Mouse (Mus musculus) ES-CJ7 (cell line): ENCODE measurements at regions not wholly inside any gene's neighbourhood (a gene's known extent, or its start where the extent isn't known, plus 50 kb on each side); places are given as distances from the start of the nearest gene placed in this dataset.

ENCODE experiments used
- DNase-seq: peaks from one replicate; pipeline ENCODE4 v3.0.0; 2011; ENCODE audit warnings: low read depth, low spot score

DNA sequence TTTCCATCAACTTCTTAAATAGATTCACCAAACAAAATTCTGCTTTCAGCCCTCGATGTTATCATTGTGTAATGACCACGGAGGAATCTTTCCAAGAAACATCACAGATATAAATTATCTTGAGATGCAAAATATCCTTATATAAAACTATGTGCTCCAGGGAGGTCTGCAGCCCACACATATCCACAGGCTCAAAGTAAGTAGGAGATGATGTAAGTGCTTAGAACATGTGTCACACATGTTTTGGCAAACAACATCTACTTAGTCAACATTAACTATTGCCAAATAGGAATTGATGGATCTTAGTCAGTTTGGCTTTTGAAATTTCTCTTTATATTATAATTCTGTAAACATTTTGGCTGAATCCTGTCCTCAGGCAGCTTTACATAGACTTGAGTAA, 800.8 kb upstream of the Tenm2 start:
- DNase-seq = no peak

DNA sequence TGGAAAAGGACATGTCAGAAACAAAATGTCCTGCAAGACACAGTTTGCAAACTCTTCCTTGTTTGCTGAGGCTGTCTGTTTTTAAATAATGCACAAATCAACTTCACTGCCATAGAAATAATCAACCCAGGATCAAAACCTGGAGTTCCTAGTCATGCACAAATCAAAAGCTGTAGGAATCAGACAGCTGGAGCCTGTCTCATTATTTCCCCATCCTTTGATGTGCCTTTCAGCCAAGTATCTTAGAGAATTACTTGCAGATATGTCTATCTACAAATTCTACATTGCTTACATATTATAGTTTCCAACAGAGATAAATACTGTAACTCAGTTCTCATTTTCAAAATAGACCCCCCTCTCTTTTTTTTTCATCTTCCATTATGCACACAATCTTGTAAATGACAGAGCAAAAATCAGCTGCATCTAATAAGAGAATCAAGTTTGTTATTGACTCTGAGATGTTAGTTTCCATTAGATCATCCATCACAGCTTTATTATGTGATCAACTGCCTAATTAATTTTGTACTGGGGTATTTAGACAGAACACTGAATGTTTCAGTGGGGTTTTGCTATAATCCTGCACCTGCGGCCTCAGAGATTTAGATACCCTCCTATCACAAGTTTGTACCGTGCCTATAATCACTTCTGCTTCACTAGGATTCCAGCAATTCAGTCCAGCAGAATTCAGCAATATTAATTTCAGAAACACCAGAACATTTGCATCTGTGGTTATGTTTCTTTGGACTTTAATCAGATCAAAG, 798.9 kb upstream of the Tenm2 start:
- DNase-seq = no peak

DNA sequence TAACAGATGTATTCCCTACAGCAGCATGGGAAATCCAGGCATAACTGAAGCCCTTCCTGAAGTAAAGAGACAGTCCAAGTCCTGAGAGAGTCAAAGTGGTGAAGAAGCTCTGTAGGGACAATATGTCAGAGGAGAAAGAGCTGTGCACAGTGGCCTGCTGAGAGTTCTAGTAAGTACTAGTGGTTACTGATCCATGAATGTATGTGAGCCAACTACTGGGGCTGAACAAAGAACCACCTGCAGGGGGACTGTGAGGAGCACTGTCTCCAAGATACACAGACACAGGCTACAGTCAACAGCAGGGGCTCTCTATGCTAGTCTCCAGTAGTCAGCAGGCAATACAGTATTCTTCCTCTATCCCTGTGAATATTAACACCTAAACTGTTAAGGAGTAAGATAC, 785.9 kb upstream of the Tenm2 start:
- peak; percentile 13 for DNase-seq

DNA sequence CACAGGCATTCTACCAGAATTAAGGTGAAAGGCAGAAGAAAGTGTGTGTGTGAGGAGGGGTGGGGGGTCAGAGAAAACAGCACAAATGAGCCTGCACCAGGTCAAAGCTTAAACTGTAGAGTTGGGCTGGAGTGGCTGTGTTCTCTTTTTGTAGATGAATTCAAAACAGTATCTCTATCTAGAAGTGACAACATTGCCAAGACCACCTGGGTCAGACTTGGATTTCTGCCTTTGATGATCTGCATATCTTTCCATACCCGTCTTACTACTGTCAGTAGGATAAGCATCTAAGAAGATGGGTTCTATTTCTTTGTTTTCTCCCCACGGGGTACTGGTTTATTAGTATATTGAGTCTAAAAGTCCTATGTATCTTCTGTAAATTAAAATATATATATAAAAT, 742.4 kb upstream of the Tenm2 start:
- no peak for DNase-seq

DNA sequence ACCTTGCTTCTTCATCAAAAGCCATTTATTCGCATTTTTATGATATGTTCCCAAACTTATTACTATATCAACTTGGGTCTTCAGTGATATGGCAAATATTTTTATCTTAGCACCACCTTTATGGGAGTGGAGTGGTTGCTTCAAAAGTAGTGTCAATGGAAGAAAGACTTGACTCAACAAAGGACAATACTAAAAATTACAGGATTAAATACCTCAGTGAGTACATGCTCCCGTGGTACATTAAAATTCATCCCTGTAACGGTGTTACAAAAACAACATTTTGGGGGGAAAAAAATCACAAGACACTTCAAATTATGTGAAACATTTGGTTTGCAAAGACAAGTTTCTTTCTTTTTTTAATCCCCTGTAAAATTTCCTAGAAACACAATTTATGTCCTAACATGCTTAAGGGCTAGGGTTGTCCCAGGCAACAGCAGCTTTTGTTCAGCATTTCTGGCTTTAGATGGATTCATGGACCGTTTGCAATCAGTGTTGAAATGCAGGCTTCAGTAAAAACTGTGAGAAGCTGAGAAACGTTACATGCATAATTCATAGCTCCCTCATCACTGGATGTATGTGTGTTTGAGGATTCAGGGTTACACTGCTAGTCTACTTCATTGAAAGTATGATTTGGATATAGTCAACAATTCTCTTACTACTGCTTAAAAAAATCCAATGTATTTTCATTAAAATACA, 700.8 kb upstream of the Tenm2 start:
- no peak for DNase-seq

DNA sequence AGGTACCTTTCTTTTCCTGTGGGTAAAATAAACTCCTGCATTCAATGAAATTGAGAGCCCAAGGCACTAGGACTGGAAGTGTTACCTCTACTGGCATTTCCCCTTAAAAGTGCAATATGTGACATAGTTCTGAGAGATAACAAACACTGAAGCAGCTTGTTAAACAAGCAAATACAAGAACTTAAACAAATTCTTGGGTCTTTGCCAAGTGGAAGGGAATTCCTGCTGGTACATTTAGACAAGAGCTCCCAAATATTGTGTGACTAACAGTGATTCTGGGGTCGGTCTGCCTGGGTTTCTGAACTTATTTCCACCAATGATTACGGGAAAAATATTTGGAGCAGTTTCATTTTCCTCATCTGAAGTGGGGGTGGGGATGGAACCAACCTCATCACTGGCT, 677.4 kb upstream of the Tenm2 start:
- DNase-seq = no peak

DNA sequence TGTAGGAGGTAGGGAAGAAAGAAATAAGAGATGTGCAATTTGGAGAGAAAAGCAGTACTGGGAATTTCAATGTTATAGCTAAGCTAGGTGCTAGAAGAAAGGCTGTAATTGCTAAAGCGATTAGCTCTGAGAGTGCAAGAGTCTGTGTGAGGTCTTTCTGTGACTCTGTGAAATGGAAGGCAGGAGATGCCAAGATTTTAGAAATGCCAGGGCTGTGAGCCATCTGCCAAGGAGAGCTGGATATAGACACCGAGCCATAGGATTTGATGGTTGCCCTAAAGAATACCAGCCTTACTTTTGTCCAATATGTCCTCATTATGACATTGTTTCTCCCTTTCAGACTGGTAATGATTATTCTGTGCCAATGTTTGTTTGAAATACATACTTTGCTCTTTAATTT, 669.2 kb upstream of the Tenm2 start:
- no peak for DNase-seq

DNA sequence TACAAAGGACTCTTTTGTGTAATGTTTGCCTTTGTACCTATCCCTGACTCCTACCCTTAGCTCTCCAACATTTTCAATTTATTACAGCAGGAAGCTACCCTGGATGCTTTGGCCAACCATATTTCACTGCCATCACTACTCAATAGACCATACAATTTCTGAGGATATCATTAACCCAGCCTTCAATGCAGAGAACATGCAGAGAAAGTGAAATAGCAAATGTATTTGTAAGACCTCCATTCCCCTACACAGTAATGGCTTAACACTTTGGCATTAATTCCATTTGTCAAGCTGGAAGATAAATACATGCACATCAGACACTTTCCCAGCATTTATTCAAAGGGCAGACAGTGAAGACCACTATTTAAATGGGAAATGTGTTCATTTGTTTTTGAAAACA, 661.9 kb upstream of the Tenm2 start:
- DNase-seq = no peak

DNA sequence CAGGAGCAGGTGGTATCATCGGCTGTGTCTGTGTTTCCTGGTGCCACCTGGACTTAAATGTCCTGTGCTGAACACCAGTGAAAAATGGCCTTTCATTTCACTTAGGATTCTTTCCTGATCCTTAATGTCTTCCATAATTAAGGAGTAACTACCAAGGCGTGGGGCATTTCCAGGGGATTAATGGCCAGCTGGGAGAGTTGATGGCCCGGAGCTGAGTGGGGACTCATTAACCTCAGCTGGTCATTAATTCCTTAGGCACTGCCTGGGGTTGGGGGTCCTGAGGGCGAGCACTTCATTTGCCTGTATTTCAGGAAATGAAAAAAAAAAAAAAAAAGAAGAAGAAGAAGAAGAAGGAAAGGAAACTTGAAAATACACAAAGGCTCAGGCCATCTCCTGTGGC, 647.0 kb upstream of the Tenm2 start:
- DNase-seq = no peak

DNA sequence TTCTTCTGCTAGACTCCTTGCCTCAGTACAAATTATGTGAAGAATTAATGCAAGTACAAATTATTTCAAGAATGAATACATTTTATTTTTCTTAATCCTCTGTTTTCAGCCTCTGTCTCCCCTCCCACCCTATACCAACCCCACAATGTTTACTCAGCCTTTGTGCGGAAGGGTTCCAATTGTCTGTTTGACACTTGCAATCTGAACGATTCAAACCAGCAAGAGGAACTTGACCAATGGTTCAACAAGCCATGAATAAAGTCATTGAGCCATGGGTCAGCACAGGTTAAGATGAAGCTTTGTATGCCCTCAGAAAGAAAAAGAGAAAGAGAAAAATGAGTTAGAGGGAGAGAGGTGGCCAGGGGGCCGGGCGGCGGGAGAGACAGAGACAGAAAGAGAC, 601.5 kb upstream of the Tenm2 start:
- DNase-seq = no peak

DNA sequence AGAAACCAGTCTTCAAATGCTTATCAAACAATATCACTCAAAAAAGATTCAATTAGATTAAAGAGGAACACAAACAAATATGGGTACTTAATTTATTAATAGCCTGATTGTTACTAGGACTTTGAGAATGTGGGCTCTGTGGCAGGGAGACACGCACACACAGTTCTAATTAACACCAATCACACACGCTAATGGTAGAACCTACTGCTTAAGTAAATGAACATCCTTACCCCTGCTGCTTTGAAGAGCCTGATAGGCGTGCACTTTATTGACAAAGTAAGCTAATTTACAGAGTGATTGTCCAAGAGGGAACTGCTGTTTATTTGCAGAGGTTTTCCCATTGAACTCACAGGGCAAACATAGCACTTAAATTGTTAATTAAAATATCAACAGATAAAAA, 595.2 kb upstream of the Tenm2 start:
- DNase-seq = no peak

DNA sequence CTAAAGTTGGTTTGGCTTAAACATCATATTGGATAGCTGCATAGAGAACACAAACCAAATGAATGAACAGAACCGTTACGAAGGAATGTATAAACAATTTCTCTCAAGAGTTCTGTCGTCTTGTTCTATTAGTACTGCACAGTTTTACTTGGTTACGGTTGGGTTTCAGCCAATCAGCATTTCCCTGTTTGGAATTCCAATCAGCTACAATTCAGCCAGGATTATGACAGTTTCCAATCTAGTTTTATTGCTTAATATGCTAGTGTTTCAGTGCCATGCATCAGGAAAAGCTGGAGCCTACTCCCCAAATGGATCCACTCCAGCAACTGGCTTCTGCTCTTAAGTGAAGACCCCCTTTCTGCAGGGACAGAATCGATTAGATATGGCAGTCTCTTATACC, 571.0 kb upstream of the Tenm2 start:
- no peak for DNase-seq

DNA sequence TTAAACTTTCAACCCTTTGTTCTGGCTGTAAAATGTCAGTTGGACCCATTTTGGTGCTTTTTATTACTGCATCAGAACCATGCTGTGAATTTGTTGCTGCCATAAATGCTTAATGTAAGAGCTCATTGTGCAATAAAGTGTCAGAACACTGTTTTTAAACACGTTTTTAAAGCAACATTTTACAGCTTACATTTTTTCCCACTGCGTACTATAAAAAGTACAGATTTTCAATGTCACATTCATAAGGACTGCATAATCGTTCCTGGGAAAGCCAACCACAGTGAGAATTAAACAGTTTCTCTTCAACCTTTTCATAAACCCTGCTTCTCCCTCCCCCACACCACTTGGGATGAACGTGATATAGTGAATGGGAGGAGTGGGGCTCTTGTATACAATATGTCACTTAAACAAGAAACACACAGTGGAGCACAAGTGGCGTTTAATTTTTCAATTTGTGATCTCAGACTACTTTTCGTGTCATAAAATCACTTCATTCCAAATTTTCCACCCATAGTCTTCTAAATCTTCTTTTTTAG, 563.1 kb upstream of the Tenm2 start:
- DNase-seq = no peak

DNA sequence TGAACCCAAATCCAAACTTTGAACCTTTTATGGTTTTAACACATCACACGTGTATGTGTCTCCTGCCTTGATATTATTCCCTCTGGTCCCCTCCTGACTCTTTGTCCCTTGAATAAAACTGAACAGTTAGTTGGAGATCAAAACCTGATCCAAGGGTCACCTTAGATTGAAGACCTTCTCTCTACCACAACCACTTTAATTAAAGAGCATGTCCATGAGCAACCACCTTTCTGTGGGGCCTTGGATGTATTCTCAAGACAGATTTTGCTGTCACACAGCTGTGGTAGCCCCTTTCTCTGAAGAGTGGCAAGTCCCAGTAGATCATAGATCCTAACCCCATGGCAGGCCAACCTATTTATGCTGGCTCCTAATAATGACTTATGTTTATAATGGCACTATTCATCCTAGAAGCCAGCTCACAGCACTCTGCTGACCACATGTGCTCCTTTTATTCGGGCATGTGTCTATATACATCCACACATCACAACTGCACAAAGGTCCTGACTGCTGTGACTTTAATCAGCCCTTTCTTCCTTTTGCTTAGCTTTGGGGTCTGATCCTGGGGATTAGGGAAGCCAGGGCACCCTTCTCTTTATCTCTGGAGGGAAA, 536.8 kb upstream of the Tenm2 start:
- DNase-seq = no peak

DNA sequence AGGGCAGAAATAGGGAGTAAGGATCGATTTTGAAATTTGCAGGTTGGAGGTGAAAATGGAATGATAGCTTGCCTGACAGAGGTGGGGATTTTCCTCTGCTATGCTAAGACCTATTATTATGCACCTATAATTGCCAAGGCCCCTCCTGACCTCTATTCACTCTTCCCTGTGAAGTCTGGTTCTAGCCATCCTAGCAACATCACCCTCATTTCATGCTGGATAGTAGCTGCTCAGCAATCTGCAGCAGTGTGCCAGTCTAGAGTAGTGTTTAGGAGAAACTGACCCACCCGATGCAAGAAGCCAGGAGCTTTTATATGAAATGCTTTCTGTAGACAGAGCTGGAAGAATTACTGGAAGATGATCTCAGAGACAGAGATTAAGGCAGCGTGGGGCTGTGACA, 535.1 kb upstream of the Tenm2 start:
- DNase-seq = no peak

DNA sequence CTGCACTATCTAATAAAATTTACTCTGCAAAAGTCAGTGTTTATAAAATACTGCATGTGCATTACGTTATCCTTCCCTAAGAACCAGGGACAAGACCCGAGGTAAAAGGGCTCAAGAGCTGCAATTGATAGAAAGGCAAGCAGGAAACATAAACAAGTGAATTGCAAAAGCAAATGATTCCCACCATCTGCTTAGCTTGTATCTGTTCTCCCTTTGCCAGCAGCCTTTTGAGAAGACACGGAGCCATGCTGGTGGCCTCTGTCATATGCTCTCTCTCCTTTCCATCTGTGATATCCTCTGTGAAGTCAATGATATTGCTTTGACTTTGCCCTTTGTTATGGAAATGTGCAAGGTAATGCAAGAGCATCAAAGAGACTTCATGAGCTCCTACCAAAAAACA, 532.4 kb upstream of the Tenm2 start:
- DNase-seq = no peak

DNA sequence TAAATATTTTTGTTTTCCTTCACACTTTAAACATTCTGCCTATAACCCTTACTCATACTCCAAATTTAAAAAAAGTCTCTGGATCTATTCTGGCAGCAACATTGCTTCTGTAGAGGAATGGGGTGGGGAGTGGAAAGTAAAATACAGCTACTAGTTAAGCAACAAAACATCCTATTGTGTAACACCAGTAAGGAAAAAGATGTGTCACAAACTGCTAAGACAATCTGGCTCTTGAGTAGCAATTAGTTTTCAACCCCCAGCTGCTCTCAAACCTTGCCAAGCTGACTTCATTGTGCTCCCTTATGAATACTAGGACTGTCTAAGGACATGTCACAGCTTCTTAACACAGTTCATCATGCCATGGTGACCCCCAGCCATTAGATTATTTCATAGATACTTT, 500.2 kb upstream of the Tenm2 start:
- DNase-seq = no peak

DNA sequence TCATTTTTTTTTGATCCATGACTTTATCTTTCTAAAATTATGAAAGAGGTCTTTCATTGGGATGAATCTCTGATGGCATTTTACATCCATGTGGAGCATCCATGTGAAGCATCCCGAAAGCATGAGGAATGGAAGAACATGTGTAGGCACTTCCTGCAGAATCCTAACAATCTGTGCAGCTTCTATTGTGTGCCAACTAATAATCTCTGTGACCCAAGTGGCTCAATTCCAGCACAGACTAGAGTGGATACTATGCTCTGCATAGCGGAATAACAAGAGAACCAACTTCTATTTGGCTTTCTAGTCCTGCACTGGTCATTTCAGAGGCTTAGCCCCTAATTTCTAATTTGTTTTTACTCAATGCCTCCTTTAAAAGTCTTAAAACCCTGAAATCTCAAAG, 499.7 kb upstream of the Tenm2 start:
- no peak for DNase-seq

DNA sequence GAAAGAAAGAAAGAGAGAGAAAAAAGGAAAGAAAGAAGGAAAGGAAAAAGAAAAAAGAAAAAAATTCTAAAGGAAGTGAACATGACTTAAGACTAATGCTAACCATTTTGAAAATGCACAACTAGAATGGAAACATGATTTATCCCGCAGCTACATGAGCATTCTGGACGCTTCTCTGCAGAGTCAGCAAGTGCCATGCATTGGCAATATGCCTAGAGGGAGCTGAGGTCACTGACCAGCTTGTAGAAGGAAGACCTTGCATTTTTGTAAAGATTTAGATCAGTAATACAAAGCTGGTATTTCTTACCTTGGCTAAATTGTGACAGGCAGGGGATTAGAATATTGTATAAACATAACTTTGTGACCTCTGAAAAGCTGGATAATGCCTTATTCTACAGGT, 461.2 kb upstream of the Tenm2 start:
- no peak for DNase-seq

DNA sequence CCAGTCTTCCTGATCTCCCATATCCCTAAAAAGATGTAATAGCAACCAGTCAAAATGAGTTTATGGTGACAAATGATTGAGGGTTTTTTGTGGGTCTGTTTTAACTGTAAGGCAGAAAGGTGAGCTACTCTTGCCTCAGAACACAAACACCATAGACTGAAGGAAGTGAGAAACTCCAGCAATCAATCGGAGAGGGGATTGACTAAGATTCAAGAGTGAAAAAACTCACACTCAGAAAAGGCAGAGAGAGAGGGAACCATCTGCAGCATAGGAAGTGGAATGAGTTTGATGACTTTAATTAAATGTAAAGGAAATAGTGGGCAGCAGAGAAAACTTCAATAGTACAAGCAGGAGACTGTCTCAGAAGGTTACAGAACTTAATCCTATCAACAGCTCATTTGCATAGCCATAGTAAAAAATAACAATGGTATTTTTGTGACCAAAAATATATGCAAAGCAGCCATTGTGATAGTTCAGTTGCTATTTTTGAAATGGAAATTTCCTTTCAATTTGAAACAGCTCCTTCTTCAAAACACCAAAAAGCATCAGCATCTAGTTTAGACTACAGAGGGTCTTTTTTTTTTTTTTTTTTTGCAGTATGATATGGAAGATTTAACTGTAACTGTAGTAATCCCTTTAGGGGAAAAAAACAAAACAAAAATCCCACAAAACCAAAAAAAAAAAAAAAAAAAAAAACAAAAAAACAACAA, 442.9 kb upstream of the Tenm2 start:
- no peak for DNase-seq

DNA sequence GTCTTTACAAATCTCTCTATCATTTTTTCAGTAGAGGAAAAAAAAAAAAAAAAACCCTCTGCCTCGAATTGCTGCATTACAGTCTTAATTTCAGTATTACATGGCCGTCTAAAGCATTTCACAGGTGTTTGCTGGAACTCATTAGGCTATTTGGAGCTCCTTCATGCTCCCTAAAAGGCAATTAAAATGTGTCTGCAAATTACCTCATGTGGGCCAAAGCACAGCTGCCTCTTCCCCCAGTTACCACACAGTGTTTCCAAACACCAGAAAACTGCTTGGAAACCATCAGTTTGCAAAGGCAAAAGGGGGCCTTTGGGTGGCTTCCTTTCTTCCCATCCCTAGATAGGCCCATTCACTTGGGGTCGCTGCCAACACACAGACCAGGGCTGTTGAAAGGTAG, 435.6 kb upstream of the Tenm2 start:
- no peak for DNase-seq

DNA sequence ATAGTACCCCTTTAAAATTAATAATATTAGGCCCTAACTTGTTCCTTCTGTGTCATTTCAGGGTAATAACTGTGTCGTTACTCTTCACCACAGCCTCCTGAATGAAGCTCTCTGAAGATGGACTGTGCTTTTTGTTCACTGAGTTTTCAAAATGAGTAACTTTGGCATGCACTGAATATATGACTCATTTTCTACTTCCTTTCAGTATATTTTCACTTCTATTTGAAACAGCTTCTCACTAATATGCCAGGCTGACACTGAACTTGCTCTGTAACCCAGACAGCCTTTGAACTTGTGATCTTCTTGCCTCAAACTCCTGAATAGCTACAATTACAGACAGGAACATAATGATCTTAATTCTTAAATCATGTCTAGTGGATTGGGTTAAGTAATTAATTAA, 431.2 kb upstream of the Tenm2 start:
- DNase-seq = no peak
